Mouse (Mus musculus): ENCODE results near the gene Cdk2ap1.
"Not testable (repeated sequence)": the region's sequence is repeated elsewhere in the genome, so short reads cannot be mapped to it uniquely, and the experiment has no call there.

The Cdk2ap1 gene

DNA sequence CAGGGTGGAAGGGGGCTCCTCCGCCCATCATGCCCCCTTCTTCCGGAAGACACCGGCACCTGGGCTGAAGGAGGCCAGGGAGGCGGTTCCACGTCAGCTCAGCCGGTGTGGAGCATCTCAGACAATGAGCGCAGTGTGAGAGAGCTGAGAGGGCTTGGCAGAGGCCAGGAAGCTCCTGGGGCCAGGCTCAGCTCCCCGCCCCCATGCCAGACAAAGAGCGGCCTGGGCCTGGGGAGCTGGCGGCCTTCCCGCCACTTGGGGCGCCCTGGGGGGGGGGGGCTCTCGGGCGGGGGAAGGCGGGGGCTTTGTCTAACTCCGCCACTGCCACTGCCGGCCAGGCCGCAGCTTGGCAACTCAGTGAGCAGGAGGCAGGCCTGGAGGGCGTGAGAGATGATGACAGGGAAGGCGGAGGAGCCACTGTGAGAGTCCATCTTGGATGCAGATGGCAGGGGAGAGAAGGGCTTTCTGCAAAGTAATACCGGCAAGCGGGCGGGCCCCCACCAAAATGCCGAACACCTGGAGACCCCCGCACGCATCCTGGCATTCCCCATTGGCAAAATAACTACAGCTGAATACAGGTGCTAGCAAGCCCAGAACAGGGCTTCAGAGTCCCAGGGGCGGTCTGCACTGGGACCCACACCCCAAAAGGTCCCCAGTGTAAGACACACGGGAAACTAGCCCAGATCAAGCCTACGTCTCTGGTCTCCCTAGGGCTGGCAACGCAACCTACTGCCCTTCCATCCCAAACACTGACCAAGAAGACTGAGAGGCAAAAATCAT is 10.6 kb downstream of the Cdk2ap1 start:
- no peak for DNase-seq (ENCODE audit: extremely low read depth, low read depth, low spot score)

DNA sequence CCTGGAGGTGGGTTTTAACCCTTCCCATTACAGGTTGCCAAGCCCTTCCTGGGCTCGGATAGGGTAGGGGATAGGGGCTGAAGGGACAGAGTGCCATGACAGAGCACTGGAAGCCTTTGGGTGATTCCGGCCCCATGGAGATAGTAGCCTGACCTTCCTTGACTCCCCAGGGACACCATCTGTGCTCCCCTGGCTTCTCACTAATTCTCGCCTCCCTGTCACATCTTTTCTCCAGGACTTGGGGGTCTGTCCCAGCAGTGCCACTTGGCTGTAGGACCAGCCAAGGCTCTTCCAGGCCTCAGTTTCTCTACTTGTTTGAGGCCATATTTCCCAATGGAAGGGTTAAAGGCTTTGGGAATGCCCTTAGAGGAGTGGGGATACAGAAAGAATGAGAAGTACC is 11.3 kb downstream of the Cdk2ap1 start:
- no peak for DNase-seq (ENCODE audit: extremely low read depth, low read depth, low spot score)

DNA sequence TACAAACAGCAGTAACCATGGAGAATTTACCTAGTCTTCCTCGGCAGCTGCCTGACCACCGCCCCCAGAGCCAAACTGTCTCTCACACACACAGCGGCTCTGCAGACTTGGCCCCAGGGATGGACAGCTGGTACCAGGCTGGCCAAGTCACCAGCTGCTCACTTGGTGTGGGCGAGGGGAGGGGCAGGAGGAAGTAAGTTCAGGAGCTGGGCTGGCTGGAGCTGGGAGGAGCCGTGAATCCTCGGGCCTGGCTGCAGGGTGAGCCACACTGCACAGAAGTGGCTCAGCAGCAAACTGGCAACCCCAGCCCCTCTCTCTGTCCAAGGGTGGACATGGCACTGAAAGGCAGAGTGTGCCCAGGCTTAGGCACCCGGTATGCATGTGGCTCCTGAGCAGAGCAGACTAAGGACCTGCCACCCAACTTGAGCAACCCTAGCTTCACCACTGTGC is 11.7 kb downstream of the Cdk2ap1 start:
- DNase-seq (ENCODE audit: extremely low read depth, low read depth, low spot score) = no peak

DNA sequence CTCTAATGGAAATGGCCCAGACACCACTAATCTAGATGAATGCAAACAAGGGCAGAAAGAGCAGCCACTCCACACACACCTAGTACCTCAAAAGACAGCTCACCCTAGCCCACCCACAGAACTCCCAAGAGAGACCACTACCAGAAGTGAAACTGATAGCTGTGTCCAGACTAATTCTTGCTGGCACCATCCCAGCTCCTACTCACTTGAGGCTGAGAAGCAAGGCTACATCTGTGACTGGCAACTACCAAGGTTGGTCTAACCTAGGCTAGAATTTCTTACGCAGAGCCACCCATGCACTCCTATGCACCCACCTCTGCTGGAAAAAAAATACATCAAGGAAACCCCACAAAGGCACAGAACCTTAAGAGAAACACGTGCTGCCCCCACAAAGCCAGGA is 12.5 kb downstream of the Cdk2ap1 start:
- DNase-seq (ENCODE audit: extremely low read depth, low read depth, low spot score) = no peak

DNA sequence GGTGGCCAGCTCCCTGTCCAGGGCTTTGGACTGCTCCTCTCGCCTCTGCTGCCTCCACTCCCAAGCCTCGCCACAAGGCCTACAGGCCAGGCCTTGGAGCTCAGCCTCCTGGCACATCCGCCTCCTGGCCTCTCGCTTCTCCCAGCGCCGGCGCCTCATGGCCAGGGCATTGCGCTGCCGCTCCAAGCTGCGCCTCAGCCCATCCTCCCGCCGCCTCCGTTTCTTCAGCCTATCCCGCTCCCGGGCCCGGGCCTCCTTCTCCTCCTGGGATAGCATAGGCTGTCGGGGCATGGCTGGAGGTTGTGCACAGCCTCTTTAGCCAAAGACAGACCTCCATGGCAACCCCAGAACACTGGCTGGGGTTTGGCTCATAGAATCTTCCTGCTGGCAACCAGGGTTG is 13.7 kb downstream of the Cdk2ap1 start:
- DNase-seq (ENCODE audit: extremely low read depth, low read depth, low spot score) = no peak

DNA sequence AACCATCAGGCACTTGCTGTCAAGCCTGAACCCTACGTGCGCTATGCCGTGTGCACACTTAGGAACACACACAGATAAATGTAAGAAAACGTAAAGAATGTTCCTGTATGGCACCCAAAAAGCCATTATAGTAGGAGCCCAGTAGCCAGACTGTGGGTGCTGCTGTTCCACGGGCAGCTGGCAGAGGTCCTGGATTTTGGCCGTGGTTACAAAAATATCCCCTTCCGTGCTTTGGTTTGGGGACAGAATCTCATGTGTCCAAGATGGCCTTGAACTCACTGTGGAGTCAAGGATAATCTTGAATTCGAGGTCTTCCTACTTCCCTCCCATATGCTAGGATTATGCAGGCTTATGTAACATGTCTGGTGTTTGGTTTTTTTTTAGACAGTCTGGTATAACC is 20.0 kb downstream of the Cdk2ap1 start:
- DNase-seq (ENCODE audit: extremely low read depth, low read depth, low spot score) = no peak

DNA sequence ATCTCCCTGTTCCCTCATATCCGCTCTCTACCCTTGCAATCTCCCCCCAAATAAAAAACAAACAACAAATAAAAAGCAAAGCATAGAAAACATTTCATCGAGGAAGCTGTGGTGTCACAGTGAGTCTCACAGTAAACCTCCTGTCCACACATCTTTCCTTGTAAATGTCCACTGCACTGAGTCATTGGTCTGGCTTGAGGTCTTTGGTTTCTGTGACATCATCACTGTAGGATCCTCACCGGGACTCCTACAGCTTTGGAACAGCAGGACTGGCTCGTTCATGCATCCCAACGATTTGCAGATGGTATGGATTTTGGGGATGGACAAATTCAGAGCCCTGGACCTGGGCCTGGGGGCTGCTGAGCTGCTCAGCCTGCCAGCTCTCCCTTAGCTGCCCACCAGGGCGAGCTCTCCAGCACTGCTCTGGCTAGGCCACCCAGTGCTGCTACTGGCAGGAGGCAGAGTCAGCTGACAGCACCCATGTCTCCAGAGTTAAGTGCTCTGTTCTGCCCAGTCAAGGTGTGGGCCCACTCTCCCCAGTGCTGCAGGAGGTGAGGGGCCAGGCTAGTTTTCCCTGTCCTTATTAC is 21.0 kb downstream of the Cdk2ap1 start:
- not testable (repeated sequence) for DNase-seq (ENCODE audit: extremely low read depth, low read depth, low spot score)

DNA sequence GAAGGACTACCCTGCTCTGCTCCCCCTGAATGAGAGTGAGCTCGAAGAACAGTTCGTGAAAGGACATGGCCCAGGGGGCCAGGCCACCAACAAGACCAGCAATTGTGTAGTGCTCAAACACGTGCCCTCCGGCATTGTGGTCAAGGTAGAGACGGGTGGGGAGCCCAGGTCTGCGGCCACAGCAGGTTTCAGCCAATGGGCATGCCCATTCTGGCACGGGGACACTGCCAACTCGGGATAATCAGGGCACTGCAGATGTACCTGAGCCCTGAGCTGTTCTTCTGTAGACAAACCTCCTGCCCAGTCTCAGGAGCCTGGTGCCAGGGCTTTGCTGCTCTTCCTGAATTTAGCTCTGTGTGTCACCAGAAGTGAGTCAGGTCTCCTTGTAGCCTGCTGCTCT is 24.1 kb downstream of the Cdk2ap1 start:
- DNase-seq (ENCODE audit: extremely low read depth, low read depth, low spot score) = no peak

DNA sequence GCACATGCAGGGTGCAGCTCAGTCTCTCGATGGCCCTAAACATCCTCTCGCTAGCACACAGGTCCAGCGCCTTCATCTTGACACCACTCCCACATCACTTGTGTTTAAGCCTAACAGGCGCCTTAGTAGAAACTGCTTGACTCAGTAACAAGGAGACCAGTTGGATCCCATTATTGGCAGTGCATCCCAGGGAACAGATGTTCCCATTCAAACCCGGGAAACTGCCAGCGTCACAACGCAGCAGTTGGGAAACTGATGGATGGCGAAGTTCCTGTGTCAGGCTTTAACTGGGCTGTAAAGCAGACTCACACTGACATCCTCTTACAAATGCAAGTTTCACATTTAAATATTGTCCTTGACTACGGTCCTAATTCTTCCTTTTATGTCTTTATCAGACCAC is 25.0 kb downstream of the Cdk2ap1 start:
- no peak for DNase-seq (ENCODE audit: extremely low read depth, low read depth, low spot score)

DNA sequence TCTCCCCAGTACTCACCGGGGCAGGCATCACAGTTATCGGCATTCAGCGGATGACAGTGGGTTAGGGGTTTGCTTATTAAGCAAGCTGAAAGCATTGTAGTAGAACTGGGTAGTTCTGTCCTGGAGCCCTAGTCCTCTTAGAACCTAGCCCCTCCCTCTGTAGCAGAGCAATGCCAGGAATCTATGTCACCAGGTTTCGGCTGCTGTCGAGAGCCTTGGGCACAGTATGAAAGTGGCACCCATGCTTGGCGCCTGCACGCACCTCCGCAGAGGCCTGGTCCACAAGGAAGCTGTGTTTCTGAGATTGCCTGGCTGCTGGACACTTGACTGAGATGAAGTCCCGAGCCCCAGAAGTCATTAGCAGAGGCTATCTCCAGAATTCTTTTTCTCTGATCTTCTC is 25.8 kb downstream of the Cdk2ap1 start:
- DNase-seq (ENCODE audit: extremely low read depth, low read depth, low spot score) = no peak

DNA sequence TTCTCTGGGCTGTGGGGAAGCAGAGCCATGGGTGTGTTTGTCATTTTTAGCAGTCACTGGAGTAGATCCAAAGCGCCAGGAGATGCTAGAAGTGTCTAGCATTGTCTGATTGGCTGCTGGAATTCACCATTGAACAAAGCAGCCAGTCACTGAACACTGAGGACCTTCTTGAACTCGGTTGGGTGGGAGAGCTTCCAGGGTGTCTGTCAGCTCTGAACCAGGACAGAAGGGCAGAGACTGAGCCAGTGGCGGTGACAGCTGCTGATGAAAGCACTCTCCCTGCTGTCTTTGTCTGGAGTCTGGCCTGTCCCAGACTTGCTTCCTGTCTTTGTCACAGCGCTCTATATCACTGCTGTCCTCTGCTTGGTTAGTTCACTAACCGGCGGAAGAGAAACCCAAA is 28.5 kb downstream of the Cdk2ap1 start:
- DNase-seq (ENCODE audit: extremely low read depth, low read depth, low spot score) = no peak

DNA sequence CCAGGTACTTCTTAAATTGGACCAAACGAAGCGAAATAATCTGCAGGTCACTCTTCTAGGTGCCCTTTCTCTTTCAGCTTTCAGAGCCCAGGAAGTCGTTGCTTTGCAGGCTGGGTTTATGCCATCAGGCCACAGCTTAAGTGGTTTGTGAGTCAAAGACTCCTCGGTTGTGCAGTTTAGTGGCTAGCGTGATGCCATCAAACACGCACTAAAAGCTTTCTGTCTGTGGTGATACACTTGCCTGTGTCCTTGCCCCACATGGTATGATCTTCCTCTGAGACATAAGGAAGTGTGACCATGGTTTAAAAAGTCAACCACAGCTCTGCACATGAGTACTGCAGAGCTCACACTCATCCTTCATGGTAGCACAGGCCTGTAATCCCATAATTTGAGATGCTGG is 32.8 kb downstream of the Cdk2ap1 start:
- DNase-seq (ENCODE audit: extremely low read depth, low read depth, low spot score) = no peak

DNA sequence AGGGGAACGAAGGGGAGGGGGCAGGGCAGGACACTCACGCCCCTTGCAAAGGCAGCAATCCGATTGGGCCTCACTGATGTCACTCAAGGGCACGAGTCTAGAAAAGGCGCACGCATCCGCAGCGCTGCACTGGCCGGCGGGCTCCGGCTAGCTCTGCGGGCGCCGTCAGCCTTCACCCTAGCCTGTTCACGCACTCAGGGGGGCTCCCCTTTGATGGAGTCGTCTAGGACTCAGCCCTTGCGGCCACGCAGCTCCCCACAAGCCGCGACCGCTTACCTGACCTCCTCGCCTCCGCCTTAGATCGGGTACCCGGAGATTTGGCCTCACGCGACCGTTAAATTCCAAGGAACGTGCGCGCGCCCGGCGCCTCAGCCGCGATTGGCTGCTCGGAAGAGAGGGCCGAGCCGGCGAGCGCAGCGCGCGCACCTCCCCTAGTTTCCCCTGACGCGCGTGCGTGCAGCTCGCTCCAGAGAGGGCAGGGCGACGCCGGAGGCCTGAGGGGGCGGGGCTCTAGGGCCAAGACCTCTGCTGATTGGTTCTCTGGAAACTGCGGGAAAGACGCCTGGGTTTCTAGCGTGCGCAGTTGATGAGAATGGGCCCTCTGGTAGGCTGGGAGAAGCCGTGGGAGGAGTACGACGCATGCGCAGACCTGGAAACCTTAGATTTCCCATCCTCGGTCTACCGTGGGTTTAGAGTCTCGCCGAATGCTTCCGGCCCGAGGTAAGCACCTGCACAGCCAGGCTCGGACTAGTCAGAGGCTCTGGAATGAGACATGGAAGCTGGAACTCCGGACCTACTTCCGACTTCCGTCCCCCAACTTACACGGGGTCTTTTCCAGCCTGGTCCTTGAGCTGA is 35.1 kb downstream of the Cdk2ap1 start, which contains the start of the genes Mphosph9 and 2810006K23Rik:
Gene Mphosph9 (minus strand): TSS at position 463 of the 855 bp plus-strand sequence.
Gene 2810006K23Rik (plus strand): TSS at position 580 of the 855 bp plus-strand sequence.
- peak; percentile 94 for DNase-seq (ENCODE audit: extremely low read depth, low read depth, low spot score)

DNA sequence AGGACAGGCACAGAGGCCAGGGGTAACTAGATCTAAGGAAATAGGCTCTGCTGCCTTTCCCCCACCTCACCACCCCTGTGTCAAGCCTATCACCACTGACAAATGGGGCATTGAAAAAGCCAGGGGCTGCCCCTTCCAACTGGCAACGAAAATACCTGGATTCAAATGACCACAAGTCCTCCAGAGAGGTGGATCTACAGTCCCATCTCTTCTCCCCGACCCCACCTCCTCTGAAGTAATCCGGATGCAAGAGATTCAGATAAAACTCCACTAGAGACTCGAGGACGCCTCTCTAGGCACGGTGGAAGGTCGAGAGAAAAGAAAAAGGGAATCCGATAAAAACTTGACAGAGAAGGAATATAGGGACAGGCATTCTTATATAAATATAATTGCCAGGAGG is 36.1 kb downstream of the Cdk2ap1 start:
- no peak for DNase-seq (ENCODE audit: extremely low read depth, low read depth, low spot score)

DNA sequence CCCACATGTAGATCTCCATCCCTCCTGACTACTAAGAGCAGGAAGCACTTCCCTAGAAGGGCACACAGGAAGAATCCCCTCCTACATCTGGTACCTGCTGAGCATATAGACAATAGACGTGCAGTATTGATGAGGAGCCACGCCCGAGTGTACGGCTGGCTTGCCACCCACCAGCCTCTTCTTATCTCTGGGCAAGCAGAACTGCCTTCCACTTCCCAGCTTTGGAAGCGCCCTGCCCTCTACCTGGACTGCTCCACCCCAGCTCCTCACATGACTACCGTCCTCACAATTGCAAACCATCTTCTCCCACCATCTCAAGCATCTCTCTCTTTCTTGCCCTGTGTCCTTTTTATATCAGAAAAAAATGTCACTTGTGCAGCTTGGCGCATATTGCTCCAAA is 45.2 kb downstream of the Cdk2ap1 start:
- no peak for DNase-seq (ENCODE audit: extremely low read depth, low read depth, low spot score)

DNA sequence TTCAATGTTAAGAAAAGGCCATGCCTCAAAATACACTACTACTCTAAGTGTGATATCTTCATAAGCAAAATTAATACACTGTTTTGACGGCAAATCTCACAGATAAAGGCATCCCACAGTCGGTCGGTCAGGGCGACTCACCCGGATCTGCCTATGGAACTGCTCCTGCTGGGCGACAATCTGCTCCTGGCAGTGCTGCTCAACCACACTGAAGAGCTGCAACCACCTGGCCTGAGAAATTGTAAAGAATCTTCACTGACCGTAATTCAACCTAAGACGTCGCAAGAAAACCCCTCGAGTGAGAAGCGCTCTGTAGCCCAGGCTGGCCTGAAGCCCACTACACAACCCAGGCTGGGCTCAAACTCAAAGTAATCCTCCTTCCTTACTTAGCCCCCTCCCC is 46.9 kb downstream of the Cdk2ap1 start:
- DNase-seq (ENCODE audit: extremely low read depth, low read depth, low spot score) = no peak

DNA sequence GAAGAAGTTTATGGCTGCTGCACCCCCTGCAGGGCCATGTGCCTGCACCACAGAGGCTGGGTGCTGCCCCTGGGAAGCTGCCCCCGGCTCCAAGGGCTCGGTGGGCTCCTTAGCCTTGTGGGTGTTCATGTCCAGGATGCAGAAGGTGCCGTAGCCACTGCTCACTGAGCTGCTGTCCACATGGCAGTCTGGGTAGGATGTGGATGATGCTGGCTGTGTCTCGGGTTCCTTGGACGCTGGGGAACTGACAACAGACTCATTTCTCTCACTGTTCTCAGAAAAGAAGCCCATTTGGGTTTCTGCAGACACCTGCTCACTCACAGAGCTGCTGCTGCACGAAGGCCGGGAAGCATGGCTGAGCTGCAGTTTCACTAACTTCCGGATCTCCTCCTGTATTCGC is 47.4 kb downstream of the Cdk2ap1 start:
- DNase-seq (ENCODE audit: extremely low read depth, low read depth, low spot score) = no peak

DNA sequence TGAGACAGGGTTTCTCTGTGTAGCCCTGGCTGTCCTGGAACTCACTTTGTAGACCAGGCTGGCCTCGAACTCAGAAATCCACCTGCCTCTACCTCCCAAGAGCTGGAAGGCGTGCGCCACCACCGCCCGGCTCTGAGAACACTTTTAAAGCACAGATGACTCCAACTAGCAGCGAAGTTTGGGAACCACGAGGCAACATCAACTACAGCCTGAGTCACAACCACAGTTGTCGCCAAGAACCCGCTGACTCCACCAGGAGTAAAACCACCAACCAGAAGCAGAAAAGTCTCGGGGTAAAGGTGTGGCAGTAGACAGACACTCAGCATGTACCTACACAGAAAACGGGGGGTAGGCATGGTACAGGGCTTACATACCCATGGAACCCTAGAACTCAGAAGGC is 52.8 kb downstream of the Cdk2ap1 start:
- DNase-seq (ENCODE audit: extremely low read depth, low read depth, low spot score) = no peak

DNA sequence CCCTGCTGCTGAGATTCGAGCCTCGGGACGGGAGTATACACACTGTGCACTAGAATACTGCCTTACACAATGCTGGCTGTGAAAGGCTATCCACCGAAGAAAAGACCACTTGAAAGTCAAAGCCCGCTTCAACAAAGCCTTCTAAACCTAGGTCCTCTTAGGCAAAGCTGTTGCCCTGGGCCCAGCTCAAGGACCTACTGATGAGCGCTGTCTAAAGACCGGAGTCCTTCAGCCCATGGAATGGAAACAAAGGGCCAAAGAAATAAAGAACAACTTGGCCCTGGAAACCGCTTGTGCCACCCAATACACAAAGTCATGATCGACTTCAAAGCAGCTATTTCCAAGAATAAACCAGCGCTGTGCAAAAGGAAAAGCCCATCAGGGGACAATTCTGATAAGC is 53.7 kb downstream of the Cdk2ap1 start:
- DNase-seq (ENCODE audit: extremely low read depth, low read depth, low spot score) = no peak

DNA sequence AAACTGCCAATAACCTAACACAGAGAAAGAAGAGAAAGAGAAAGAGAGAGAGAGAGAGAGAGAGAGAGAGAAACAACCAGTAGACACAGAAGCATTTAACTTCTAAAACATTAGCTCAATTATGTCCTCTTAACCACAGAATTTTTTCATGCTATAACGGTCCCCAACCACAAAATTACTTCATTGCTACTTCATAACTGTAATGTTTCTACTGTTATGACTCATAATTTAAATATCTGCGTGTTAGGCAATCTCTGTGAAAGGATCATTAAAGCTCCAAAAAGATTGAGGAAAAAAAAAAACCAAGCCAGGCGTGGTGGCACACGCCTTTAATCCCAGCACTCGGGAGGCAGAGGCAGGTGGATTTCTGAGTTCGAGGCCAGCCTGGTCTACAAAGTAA is 60.0 kb downstream of the Cdk2ap1 start:
- DNase-seq (ENCODE audit: extremely low read depth, low read depth, low spot score) = not testable (repeated sequence)

DNA sequence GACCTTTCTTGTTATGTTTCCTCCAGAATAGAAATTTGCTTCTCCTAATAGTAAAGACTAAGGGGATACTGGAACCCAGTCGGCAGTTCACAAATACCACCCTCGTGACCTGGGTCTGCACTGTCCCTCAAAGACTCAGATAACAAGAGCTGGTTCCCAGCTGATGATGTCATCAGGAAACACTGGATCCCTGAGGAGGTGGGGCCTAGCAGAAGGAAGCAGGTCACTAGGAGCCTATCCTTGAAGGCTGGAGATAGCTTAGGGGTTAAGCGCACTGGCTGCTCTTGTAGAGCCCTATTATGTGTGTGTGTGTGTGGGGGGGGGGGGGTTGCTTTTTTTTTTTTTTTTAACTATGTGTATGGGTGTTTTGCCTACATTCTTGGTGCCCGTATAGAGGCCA is 62.8 kb downstream of the Cdk2ap1 start:
- DNase-seq (ENCODE audit: extremely low read depth, low read depth, low spot score) = no peak

DNA sequence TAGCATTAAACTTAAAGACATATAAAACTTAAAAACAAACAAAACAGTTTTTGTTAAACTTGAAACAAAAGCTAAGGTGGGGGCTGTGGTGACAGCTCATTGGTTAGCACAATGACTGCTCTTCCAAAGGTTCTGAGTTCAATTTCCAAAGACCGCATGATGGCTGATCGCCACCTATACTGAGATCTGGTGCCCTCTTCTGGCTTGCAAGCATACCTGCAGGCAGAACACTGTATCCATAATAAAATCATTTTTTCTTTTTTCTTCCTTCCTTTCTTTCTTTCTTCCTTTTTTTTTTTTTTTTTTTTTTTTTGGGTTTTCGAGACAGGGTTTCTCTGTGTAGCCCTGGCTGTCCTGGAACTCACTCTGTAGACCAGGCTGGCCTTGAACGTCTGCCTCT is 63.6 kb downstream of the Cdk2ap1 start:
- DNase-seq (ENCODE audit: extremely low read depth, low read depth, low spot score) = not testable (repeated sequence)
